Comparison of ENCODE assay signal across 10 mouse cellular contexts in the genomic region with DNA sequence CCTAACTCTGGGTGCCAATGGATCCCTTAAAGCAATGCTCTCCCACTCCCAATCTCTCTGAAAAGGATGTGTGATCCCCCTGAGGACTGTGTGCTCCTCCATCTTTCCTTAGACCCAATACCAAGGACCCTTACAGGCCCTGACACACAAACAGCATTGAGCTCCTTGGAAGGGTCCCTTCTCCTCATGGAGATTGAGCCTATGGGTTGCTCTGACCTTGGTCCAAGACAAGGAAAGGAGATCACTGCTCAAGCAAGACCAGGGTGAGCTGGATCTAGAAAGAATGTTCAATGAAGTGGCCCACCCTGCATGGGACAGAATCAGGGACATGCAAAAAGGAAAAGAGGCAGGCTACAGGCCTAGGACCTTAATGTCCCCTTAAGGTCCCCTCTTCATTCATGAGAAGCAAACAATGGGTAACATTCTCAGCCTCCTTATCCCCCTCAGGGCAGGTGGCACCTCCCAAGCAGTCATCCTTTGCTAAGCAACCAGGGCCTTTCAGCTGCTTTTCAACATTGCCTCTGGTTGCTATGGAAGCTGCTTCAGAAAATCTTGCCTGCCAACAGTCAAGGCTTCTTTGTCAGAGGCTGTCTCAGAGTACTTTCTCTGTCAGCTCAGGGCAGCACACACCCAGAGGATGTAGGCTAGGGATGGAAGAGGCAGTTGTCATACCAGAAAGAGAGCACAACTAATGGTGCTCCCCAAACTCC.
A peak's percentile ranks its signal among the peaks of the same experiment; 100 is the strongest.
DNase-seq lines count a peak whose midpoint lies in the region; ATAC-seq lines count a peak whose summit lies in the region.
"Had no signal": no experiment of that assay in that cellular context is flagged by ENCODE, and none has a peak within 500 bp of the region (broad histone marks: within the 10 kb centered on the region; RNA-seq: fewer than 3 reads in every experiment).

No protein-coding gene starts in this region.

- no peak overlapping the region for H3K4me2 ChIP-seq in neural tube, embryonic 13.5 days

- peaks cover 13% of the 10 kb centered on the region for H3K4me1 ChIP-seq in neural tube, embryonic 13.5 days (replicated peaks)

- no peak overlapping the region for H3K9ac ChIP-seq in neural tube, embryonic 13.5 days

- no peak overlapping the region for H3K4me3 ChIP-seq in neural tube, embryonic 13.5 days

- peak; percentile 81 for ATAC-seq in neural tube, embryonic 13.5 days (ENCODE audit: low read depth)

- no peaks in the 10 kb centered on the region for H3K36me3 ChIP-seq in neural tube, embryonic 13.5 days
- H3K36me3 ChIP-seq: G1E had no signal

- H3K27ac ChIP-seq in neural tube, embryonic 13.5 days (replicated peaks): no peak overlapping the region

- DNase-seq in embryo, embryonic 10.5 days (ENCODE audit: low spot score): peak; percentile 54
- DNase-seq in frontal cortex, adult 2 months (ENCODE audit: extremely low spot score in 1 of 2, low spot score in 1 of 2): peak; percentile 58 to 70
- DNase-seq in left cerebral cortex, adult 11 months (ENCODE audit: low spot score): peak; percentile 35
- no peak for DNase-seq in cerebellum, postnatal 36 days
- DNase-seq in heart, adult 9 months (ENCODE audit: low spot score in 2 of 2): no peak
- no peak for DNase-seq in cerebellum, adult 11 months
- DNase-seq in cerebellum, adult 8-10 months: no peak
- DNase-seq: heart, postnatal 10 days had no signal

- no peaks in the 10 kb centered on the region for H3K27me3 ChIP-seq in neural tube, embryonic 13.5 days

- no peaks in the 10 kb centered on the region for H3K9me3 ChIP-seq in neural tube, embryonic 13.5 days
- H3K9me3 ChIP-seq: G1E had no signal

Comparison
In these comparisons a context has a peak if more than half of its experiments do, and no peak if none do; other contexts are left out.
1. DNase-seq: peak in embryo, embryonic 10.5 days (single experiment), frontal cortex, adult 2 months (2 of 2) and left cerebral cortex, adult 11 months (single experiment); none in cerebellum, postnatal 36 days (0 of 2), heart, adult 9 months (0 of 2), cerebellum, adult 11 months (single experiment) and cerebellum, adult 8-10 months (single experiment).